In genomic region chr6:140481701-140482460, GRCm38 (mm10) we compare ENCODE assay signal across 8 mouse cellular contexts. TPM values are rescaled to one million over a fixed set of nuclear protein-coding genes. Genes with fewer than 3 reads are reported as not detected.
DNase-seq lines count a peak whose midpoint lies in the region; ATAC-seq lines count a peak whose summit lies in the region.

No protein-coding gene starts in this region.

- ATAC-seq in megakaryocyte, adult 5-6 weeks (ENCODE audit: poor library complexity, severe bottlenecking), result no peak

- intact Hi-C loops in gastrocnemius, postnatal 36 days (cut with DNase I), result no loop called here

- peak; percentile 89 for DNase-seq in layer of hippocampus, adult 9-11 months
- no peak for DNase-seq in layer of hippocampus, adult 9-10 months (ENCODE audit: low spot score)
- DNase-seq in adrenal gland, postnatal 10 days, result peak; percentile 92
- peak; percentile 63 to 67 for DNase-seq in gastrocnemius, postnatal 36 days
- peak; percentile 64 for DNase-seq in kidney, postnatal 14 days
- DNase-seq in retina, postnatal 1 day, result peak; percentile 61
- no peak for DNase-seq in spleen, adult 12 weeks (ENCODE audit: low spot score)

RNA-seq across cellular contexts. Expression of gene Plekha5, which starts 58.0 kb away (rescaled TPM):
- 10 to 100 TPM; 29.6 to 37.9 TPM for total RNA-seq in adrenal gland, postnatal 10 days (2021)
- 1 to 10 TPM; 8.7 to 9.2 TPM for total RNA-seq in gastrocnemius, postnatal 36 days (2021)
- total RNA-seq in megakaryocyte, adult 5-6 weeks (2015), result 1.8 and 2.2 TPM in 2 replicates
- 2.6 and 4.8 TPM in 2 replicates for total RNA-seq in megakaryocyte, adult 5-6 weeks (2017)

Comparison
In these comparisons a context has a peak if more than half of its experiments do, and no peak if none do; other contexts are left out.
1. DNase-seq: peak in layer of hippocampus, adult 9-11 months (single experiment), adrenal gland, postnatal 10 days (single experiment), gastrocnemius, postnatal 36 days (2 of 2), kidney, postnatal 14 days (single experiment) and retina, postnatal 1 day (single experiment); none in layer of hippocampus, adult 9-10 months (single experiment) and spleen, adult 12 weeks (single experiment).